ENCODE assay signal across 12 mouse cellular contexts in genomic region chr14:40921241-40921640, GRCm38 (mm10).
"Had no signal": no experiment of that assay in that cellular context is flagged by ENCODE, and none has a peak within 500 bp of the region (broad histone marks: within the 10 kb centered on the region; RNA-seq: fewer than 3 reads in every experiment).

No protein-coding gene starts in this region.

- H3K4me2 ChIP-seq: liver, embryonic 12.5 days; neural tube, embryonic 13.5 days had no signal

- ATAC-seq: intestine, embryonic 16.5 days; liver, embryonic 12.5 days; liver, postnatal 0 days had no signal

- H3K4me3 ChIP-seq: left cerebral cortex, adult 2 months; limb, embryonic 10.5 days; liver, embryonic 12.5 days; midbrain, embryonic 10.5 days; neural tube, embryonic 13.5 days had no signal

- H3K27ac ChIP-seq: left cerebral cortex, adult 2 months; limb, embryonic 10.5 days; liver, embryonic 12.5 days; midbrain, embryonic 10.5 days; neural tube, embryonic 13.5 days had no signal

- H3K9me3 ChIP-seq: limb, embryonic 10.5 days; liver, embryonic 12.5 days; midbrain, embryonic 10.5 days; neural tube, embryonic 13.5 days had no signal

- H3K9ac ChIP-seq: liver, embryonic 12.5 days; liver, postnatal 0 days; neural tube, embryonic 13.5 days had no signal

- DNase-seq: kidney, adult 2 months; kidney, postnatal 25 days; liver, postnatal 0 days; midbrain, embryonic 14.5 days; right cerebral cortex, postnatal 14 days; thymus, postnatal 36 days had no signal

- H3K27me3 ChIP-seq: liver, embryonic 12.5 days; neural tube, embryonic 13.5 days had no signal
